Mouse (Mus musculus): Measurements from ENCODE around the gene Cipc. TPM values are rescaled to one million over a fixed set of nuclear protein-coding genes. Genes with fewer than 3 reads are reported as not detected.

Cipc gene
- 24.3 TPM in 2 replicates for polyA plus RNA-seq (2015; fragmentation: Nextera tagmentation; extraction: Ambion mirVana)

GRCm38 (mm10) chr12:86946862-86947574 lies at the start of gene Cipc:
Cipc (plus strand) TSS chr12:86947043.
- WGBS: under 1% methylated on average over 64 of the region's 64 CpGs
- Histone ChIP-seq H3K4me2 (peak within 1 kb of the TSS; percentile 91), H3K4me3 (peak within 1 kb of the TSS; percentile 57), H3K36me3 (no peaks in the 10 kb centered on the region; the same call in 1 of the 2 replicates), H3K27ac (peak within 1 kb of the TSS; percentile 97), H3K9ac (peak within 1 kb of the TSS; percentile 85), H3K9me3 (no peaks in the 10 kb centered on the region), H3K4me1 (peaks cover 31% of the 10 kb centered on the region), H3K27me3 (no peaks in the 10 kb centered on the region)
- ATAC-seq (ENCODE audit: insufficient number of reproducible peaks, insufficient read depth, low FRiP score, low TSS enrichment, low read depth): peak; percentile 99

DNA sequence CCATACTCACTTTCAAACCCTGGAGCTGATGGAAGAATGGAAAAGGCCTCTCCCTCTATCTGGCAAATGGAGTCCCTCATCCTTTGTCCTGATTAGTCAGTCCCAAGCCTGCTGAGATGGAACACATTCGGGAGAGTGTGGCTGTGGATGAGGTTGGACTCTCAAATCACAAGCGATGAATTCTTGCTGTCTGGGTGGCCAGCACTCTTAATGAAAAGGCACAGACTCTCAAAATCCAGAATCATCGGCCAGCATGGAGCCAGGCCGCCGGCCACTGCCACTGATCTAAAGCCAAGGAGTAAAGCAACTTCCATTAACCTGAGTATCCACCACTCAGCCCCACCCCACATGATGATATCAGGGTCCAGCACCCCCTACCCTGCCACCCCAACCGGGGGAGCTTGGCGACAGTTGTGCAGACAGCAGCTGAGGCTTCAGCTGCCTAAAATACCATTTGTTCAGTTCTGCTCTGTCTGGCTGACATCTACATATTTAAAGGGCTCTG lies 49.0 kb upstream of the Cipc start:
- Histone ChIP-seq H3K27ac (peak overlapping the region; percentile 99), H3K4me3 (no peak overlapping the region), H3K4me1 (peaks cover 69% of the 10 kb centered on the region), H3K9me3 (no peaks in the 10 kb centered on the region), H3K4me2 (0 out of 2 replicates have a peak overlapping the region, but pooled peaks have one; percentile 63), H3K9ac (peak overlapping the region; percentile 44; the same call in 1 of the 2 replicates), H3K36me3 (no peaks in the 10 kb centered on the region), H3K27me3 (no peaks in the 10 kb centered on the region)
- 64% methylated on average over 7 of the region's 7 CpGs for WGBS
- no peak for ATAC-seq (ENCODE audit: insufficient number of reproducible peaks, insufficient read depth, low FRiP score, low TSS enrichment, low read depth)

DNA sequence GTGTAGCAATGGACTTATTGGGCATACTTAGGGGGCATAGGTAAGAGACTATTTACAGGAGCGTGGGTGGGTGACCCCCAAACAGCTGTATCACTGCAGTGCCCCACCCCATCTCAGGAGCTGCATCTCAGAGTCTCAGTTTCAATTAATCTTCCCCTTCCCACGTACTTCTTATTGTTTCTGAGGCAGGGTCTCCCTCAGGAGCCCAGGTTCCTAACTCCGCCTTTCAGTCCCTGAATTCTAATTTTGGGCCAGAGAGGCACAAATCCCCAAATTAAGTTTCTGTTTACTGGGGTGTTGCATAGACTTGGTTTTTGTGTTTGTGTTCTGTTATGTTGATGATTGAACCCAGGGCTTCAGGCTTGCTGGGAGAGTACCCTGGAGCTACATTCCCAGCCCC lies 48.4 kb upstream of the Cipc start:
- Histone ChIP-seq H3K27ac (peak overlapping the region; percentile 99), H3K27me3 (no peaks in the 10 kb centered on the region), H3K9ac (no peak overlapping the region), H3K4me1 (peaks cover 63% of the 10 kb centered on the region), H3K4me2 (no peak overlapping the region), H3K36me3 (no peaks in the 10 kb centered on the region), H3K4me3 (no peak overlapping the region), H3K9me3 (no peaks in the 10 kb centered on the region)
- 52% methylated on average over 3 of the region's 3 CpGs for WGBS
- ATAC-seq (ENCODE audit: insufficient number of reproducible peaks, insufficient read depth, low FRiP score, low TSS enrichment, low read depth): no peak

- Histone ChIP-seq H3K4me2 (peak overlapping the region; percentile 21; the same call in 1 of the 2 replicates), H3K9me3 (no peaks in the 10 kb centered on the region), H3K4me3 (no peak overlapping the region), H3K9ac (0 out of 2 replicates have a peak overlapping the region, but pooled peaks have one; percentile 46), H3K36me3 (no peaks in the 10 kb centered on the region), H3K27ac (peak overlapping the region; percentile 99), H3K27me3 (no peaks in the 10 kb centered on the region), H3K4me1 (peaks cover 65% of the 10 kb centered on the region)
- WGBS: 26% methylated on average over 11 of the region's 11 CpGs
- ATAC-seq (ENCODE audit: insufficient number of reproducible peaks, insufficient read depth, low FRiP score, low TSS enrichment, low read depth): no peak
Measured at GRCm38 (mm10) chr12:86899461-86900179, 47.2 kb upstream of the Cipc start.

- H3K36me3 ChIP-seq: no peaks in the 10 kb centered on the region
- no peak overlapping the region for H3K4me2 ChIP-seq
- H3K9me3 ChIP-seq: no peaks in the 10 kb centered on the region
- H3K4me1 ChIP-seq: peaks cover 42% of the 10 kb centered on the region
- H3K4me3 ChIP-seq: no peak overlapping the region
- no peak overlapping the region for H3K9ac ChIP-seq
- no peak for ATAC-seq (ENCODE audit: insufficient number of reproducible peaks, insufficient read depth, low FRiP score, low TSS enrichment, low read depth)
- H3K27me3 ChIP-seq: no peaks in the 10 kb centered on the region
- 74% methylated on average over 11 of the region's 11 CpGs for WGBS
- H3K27ac ChIP-seq: no peak overlapping the region
Measured at GRCm38 (mm10) chr12:86903828-86904806, 42.7 kb upstream of the Cipc start.

DNA sequence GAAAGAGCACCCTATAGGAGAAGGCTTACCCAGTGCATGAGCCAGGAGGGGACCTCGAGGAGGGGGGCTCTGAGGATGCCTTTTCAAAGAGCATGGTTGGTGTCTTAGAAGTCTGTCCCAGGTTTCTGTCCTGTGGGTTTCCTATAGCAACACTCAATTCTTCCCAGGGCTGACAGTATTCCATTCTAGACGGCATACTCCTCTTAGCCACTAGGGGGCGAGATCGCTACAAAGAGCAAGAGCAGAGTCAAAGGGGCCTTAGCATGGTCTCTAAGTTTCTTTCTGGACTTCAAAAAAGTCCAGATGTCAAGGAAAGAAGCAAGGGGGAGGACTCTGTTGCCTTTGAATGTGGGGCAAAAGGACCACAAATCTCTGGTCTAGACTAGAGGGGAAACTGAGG lies 41.6 kb upstream of the Cipc start:
- H3K27ac ChIP-seq: peak overlapping the region; percentile 39; the same call in 1 of the 2 replicates
- no peak for ATAC-seq (ENCODE audit: insufficient number of reproducible peaks, insufficient read depth, low FRiP score, low TSS enrichment, low read depth)
- 13% methylated on average over 4 of the region's 4 CpGs for WGBS

GRCm38 (mm10) chr12:86905876-86906275 lies 41.0 kb upstream of the Cipc start:
- Histone ChIP-seq H3K9me3 (no peaks in the 10 kb centered on the region), H3K27me3 (no peaks in the 10 kb centered on the region), H3K36me3 (no peaks in the 10 kb centered on the region), H3K9ac (no peak overlapping the region), H3K4me1 (peaks cover 30% of the 10 kb centered on the region), H3K4me2 (no peak overlapping the region), H3K27ac (peak overlapping the region; percentile 39; the same call in 1 of the 2 replicates), H3K4me3 (no peak overlapping the region)
- 60% methylated on average over 7 of the region's 7 CpGs for WGBS
- no peak for ATAC-seq (ENCODE audit: insufficient number of reproducible peaks, insufficient read depth, low FRiP score, low TSS enrichment, low read depth)

More for the DNA sequence above, 41.6 kb upstream of the Cipc start:
- Histone ChIP-seq H3K4me1 (peaks cover 32% of the 10 kb centered on the region), H3K9ac (no peak overlapping the region), H3K27me3 (no peaks in the 10 kb centered on the region), H3K4me2 (no peak overlapping the region), H3K9me3 (no peaks in the 10 kb centered on the region), H3K36me3 (no peaks in the 10 kb centered on the region), H3K4me3 (no peak overlapping the region)

DNA sequence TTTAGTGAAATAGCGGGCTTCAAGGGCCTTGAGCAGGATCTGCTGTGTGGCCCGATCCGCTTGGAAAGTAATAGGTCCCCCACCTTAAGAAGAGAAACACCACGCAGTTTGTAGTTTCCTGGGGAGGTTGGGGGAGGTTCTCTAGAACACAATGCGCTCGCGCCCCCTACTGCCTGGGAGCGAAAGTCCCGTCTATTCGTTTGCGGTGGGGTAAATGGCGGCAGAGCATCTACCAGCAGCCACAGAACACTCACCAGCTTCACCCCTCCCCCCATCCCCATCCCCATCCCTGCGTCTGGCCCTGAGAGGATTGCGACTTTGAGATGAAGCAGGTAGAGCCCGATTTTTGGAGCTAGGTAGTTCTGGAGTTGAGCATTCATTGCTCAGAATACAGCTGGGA lies 40.4 kb upstream of the Cipc start:
- no peaks in the 10 kb centered on the region for H3K27me3 ChIP-seq
- H3K9me3 ChIP-seq: no peaks in the 10 kb centered on the region
- H3K9ac ChIP-seq: no peak overlapping the region
- H3K27ac ChIP-seq: no peak overlapping the region
- no peak overlapping the region for H3K4me3 ChIP-seq
- no peaks in the 10 kb centered on the region for H3K36me3 ChIP-seq
- ATAC-seq (ENCODE audit: insufficient number of reproducible peaks, insufficient read depth, low FRiP score, low TSS enrichment, low read depth): no peak
- H3K4me1 ChIP-seq: peaks cover 33% of the 10 kb centered on the region
- peak overlapping the region; percentile 2; the same call in 1 of the 2 replicates for H3K4me2 ChIP-seq
- 3% methylated on average over 15 of the region's 15 CpGs for WGBS

DNA sequence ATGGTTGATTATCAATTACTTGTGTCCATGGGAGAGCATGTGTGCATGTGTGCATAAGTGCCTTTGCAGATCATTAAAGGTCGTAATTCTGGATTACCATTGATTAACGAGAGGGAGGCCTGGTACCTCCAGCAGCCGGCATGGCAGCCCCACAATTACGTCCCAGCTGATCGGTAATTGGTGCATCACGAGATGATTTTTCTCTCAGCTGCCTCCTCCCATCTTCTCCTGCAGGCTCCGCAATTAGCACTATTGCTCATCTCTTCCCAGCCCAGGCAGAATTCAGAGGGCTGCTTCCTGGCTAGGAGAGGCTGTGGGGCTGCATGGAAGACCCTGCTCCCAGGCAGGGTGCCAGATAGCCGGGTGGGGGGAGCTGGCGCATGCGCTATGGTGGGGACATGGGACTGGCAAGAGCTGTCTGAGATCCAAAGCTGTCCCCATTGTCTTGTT lies 35.3 kb upstream of the Cipc start:
- Histone ChIP-seq H3K27ac (no peak overlapping the region; the same call in 1 of the 2 replicates), H3K4me1 (peaks cover 23% of the 10 kb centered on the region), H3K9me3 (no peaks in the 10 kb centered on the region), H3K36me3 (no peaks in the 10 kb centered on the region), H3K4me2 (0 out of 2 replicates have a peak overlapping the region, but pooled peaks have one; percentile 37), H3K27me3 (peaks cover 8% of the 10 kb centered on the region; the same call in 1 of the 2 replicates), H3K9ac (no peak overlapping the region), H3K4me3 (no peak overlapping the region)
- WGBS: 35% methylated on average over 10 of the region's 10 CpGs
- ATAC-seq (ENCODE audit: insufficient number of reproducible peaks, insufficient read depth, low FRiP score, low TSS enrichment, low read depth): no peak

GRCm38 (mm10) chr12:86912335-86913093 lies 34.3 kb upstream of the Cipc start:
- Histone ChIP-seq H3K36me3 (no peaks in the 10 kb centered on the region), H3K27me3 (peaks cover 8% of the 10 kb centered on the region; the same call in 1 of the 2 replicates), H3K9ac (no peak overlapping the region), H3K9me3 (no peaks in the 10 kb centered on the region), H3K4me1 (peaks cover 21% of the 10 kb centered on the region), H3K27ac (no peak overlapping the region; the same call in 1 of the 2 replicates), H3K4me2 (peak overlapping the region; percentile 37), H3K4me3 (no peak overlapping the region)
- no peak for ATAC-seq (ENCODE audit: insufficient number of reproducible peaks, insufficient read depth, low FRiP score, low TSS enrichment, low read depth)
- WGBS: 8% methylated on average over 22 of the region's 22 CpGs

Data from embryonic facial prominence, embryonic 13.5 days (tissue).